Comparison of ENCODE assay signal across 14 mouse cellular contexts in genomic region chr10:121615935-121616334, GRCm38 (mm10). TPM values are rescaled to one million over a fixed set of nuclear protein-coding genes. Genes with fewer than 3 reads are reported as not detected.
"Had no signal": no experiment of that assay in that cellular context is flagged by ENCODE, and none has a peak within 500 bp of the region (broad histone marks: within the 10 kb centered on the region; RNA-seq: fewer than 3 reads in every experiment).

No protein-coding gene starts in this region.

- ATAC-seq: intestine, embryonic 15.5 days; midbrain, embryonic 13.5 days had no signal

- H3K4me3 ChIP-seq: hindbrain, embryonic 13.5 days; intestine, embryonic 15.5 days; kidney, embryonic 15.5 days; layer of hippocampus, adult 2 months; limb, embryonic 13.5 days; liver, embryonic 15.5 days; midbrain, embryonic 13.5 days; neural tube, embryonic 15.5 days had no signal

- DNase-seq: kidney, adult 18-20 months; kidney, postnatal 4 days; left cerebral cortex, postnatal 4 days; right cerebral cortex, adult 18-20 months; thymus, postnatal 4 days had no signal

- H3K9ac ChIP-seq: hindbrain, embryonic 13.5 days; intestine, embryonic 15.5 days; kidney, embryonic 15.5 days; limb, embryonic 13.5 days; liver, embryonic 15.5 days; midbrain, embryonic 13.5 days; neural tube, embryonic 15.5 days had no signal

- H3K27me3 ChIP-seq: hindbrain, embryonic 13.5 days; intestine, embryonic 15.5 days; kidney, embryonic 15.5 days; limb, embryonic 13.5 days; liver, embryonic 15.5 days; midbrain, embryonic 13.5 days; neural tube, embryonic 15.5 days had no signal

- H3K4me1 ChIP-seq: hindbrain, embryonic 13.5 days; intestine, embryonic 15.5 days; kidney, embryonic 15.5 days; limb, embryonic 13.5 days; liver, embryonic 15.5 days; midbrain, embryonic 13.5 days; neural tube, embryonic 15.5 days had no signal

- H3K9me3 ChIP-seq: hindbrain, embryonic 13.5 days; intestine, embryonic 15.5 days; kidney, embryonic 15.5 days; limb, embryonic 13.5 days; liver, embryonic 15.5 days; midbrain, embryonic 13.5 days; neural tube, embryonic 15.5 days had no signal

- H3K27ac ChIP-seq: hindbrain, embryonic 13.5 days; intestine, embryonic 15.5 days; kidney, embryonic 15.5 days; layer of hippocampus, adult 2 months; limb, embryonic 13.5 days; liver, embryonic 15.5 days; midbrain, embryonic 13.5 days; neural tube, embryonic 15.5 days had no signal

- H3K4me2 ChIP-seq: hindbrain, embryonic 13.5 days; intestine, embryonic 15.5 days; kidney, embryonic 15.5 days; limb, embryonic 13.5 days; liver, embryonic 15.5 days; midbrain, embryonic 13.5 days; neural tube, embryonic 15.5 days had no signal

RNA-seq across cellular contexts. Expression of gene D930020B18Rik, which starts 25.5 kb away (rescaled TPM):
- polyA plus RNA-seq: liver, embryonic 15.5 days; neural tube, embryonic 11.5 days had no signal
